Mouse (Mus musculus): Measurements from ENCODE around the gene Bmp8a.
"Not testable (repeated sequence)": the region's sequence is repeated elsewhere in the genome, so short reads cannot be mapped to it uniquely, and the experiment has no call there.

The Bmp8a gene

DNA sequence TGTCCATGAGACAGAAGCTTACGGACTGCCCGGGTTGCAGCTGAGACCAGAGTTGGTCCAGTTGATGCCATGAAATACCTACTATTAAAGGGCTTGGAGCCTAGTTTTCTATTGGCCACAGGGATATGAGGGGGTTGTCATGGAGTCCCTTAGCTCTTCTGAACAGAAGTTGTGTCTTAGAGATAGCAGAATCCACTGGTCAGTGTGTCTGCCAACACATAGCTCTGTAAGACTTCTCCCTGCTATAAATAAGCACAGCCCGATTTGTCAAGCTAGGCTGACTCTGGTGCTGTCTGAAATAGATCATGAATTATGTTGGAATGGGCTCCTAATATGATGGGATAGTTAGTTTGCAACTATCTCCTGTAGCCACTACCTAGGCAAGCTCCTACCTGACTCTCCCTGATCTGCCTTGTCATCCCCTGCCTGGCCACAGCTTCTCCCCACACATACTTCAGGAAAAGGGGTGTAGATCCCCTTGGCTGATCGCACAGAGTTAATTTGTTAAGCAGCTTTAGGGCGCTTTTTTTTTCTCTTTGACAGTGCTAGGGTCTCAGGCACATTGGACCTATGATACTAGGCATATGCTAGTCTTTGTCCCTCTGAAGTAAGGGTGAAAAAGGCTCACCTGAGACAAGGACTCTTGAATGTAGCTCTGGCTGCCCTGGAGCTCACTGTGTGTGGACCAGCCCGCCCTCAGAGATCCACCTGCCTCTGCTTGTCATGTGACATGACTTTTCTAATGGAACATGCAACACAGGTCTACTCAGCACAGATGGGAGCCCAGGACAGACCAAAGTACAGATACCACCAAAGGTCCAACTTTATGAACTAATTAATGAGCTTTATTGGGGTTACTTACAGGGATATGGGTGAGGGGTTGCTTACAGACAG is 58.1 kb downstream of the Bmp8a start:
- DNase-seq (ENCODE audit: low spot score), result no peak

- not testable (repeated sequence) for DNase-seq (ENCODE audit: low spot score)
Measured at GRCm38 (mm10) chr4:123283675-123284064, 59.4 kb downstream of the Bmp8a start.

GRCm38 (mm10) chr4:123282915-123283674 is 60.0 kb downstream of the Bmp8a start:
- DNase-seq (ENCODE audit: low spot score), result not testable (repeated sequence)

DNA sequence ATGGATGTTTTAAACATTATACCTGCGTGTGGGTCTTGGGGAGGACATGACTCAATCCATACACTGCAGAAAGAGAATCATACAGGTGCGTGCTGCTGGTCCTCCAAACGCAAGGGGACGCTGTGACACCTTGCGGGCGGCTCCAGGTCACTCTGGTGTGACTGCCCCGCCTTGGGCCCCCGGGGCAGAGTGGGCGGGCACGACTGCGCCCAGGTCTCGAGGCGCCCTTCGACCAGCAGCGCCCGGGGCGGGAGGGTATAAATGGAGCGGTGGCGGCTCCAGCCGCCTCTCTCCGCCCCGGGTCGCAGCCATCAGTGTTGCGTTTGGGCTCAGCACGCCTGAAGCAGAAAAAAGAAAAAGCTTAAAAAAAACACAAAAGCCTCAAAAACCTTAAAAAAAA is 60.6 kb downstream of the Bmp8a start:
- peak; percentile 89 for DNase-seq (ENCODE audit: low spot score)

DNA sequence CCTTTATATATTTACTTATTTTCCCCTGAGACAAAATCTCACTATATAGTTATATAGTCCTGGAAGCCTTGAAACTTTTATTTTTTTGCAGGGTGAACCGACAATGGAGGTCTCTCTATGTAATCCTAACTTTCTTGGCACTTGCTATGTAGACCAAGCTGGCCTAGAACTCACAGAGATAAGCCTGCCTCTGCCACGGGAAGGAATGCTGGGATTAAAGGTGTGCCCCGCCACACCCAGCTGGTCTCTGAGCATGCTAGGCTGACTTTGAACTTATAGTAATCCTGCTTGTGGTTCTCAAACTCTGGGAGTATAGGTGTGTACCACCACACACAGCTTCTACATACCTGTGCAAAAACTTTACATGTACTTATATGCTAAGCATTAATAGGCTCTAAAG is 62.9 kb downstream of the Bmp8a start:
- DNase-seq (ENCODE audit: low spot score), result no peak

GRCm38 (mm10) chr4:123271063-123271462 is 72.0 kb downstream of the Bmp8a start:
- DNase-seq (ENCODE audit: low spot score), result no peak
